Mouse (Mus musculus): ENCODE measurements at regions not wholly inside any gene's neighbourhood (a gene's known extent, or its start where the extent isn't known, plus 50 kb on each side); places are given as distances from the start of the nearest gene placed in this dataset.

GRCm38 (mm10) chr6:100055980-100056379 is 231.3 kb downstream of the Rybp start:
- TF ChIP-seq CTCF (IDR thresholded peaks at IDR 0.05; ENCODE audit: control insufficient read depth, insufficient read depth, insufficient read length) (no peak), USF1 (IDR thresholded peaks at IDR 0.05; ENCODE audit: low read depth) (no peak), MYOG (IDR thresholded peaks at IDR 0.05; ENCODE audit: control insufficient read depth, extremely low read depth, insufficient read length) (no peak), MAX (IDR thresholded peaks at IDR 0.05) (no peak), MYOD1 (IDR thresholded peaks at IDR 0.05; ENCODE audit: control insufficient read depth, insufficient read length, low read depth) (no peak), CEBPB (IDR thresholded peaks at IDR 0.05; ENCODE audit: low read depth) (no peak)

All from C2C12 (cell line).